ENCODE assay signal across 8 mouse cellular contexts in genomic region chr8:86808239-86808638, GRCm38 (mm10).
DNase-seq lines count a peak whose midpoint lies in the region; ATAC-seq lines count a peak whose summit lies in the region.

No protein-coding gene starts in this region.

- ATAC-seq in cerebellum, adult (ENCODE audit: insufficient number of reproducible peaks, low FRiP score, low TSS enrichment): no peak

- peak; percentile 18 for DNase-seq in cerebellum, adult 11 months
- peak; percentile 10 for DNase-seq in retina, postnatal 1 day
- no peak for DNase-seq in retina, embryonic 14.5 days (ENCODE audit: low spot score)
- DNase-seq in kidney, postnatal 10 days: peak; percentile 38
- DNase-seq in thymus, postnatal 25 days: peak; percentile 19
- DNase-seq in neural tube, embryonic 10.5 days (ENCODE audit: extremely low spot score, low spot score): no peak
- DNase-seq in spleen, postnatal 4 days (ENCODE audit: low spot score in 2 of 2): no peak

Comparison
In these comparisons a context has a peak if more than half of its experiments do, and no peak if none do; other contexts are left out.
1. DNase-seq: peak in cerebellum, adult 11 months (single experiment), retina, postnatal 1 day (single experiment), kidney, postnatal 10 days (single experiment) and thymus, postnatal 25 days (single experiment); none in retina, embryonic 14.5 days (single experiment), neural tube, embryonic 10.5 days (single experiment) and spleen, postnatal 4 days (0 of 2).